Comparison of ENCODE assay signal across 8 mouse cellular contexts in the genomic region with DNA sequence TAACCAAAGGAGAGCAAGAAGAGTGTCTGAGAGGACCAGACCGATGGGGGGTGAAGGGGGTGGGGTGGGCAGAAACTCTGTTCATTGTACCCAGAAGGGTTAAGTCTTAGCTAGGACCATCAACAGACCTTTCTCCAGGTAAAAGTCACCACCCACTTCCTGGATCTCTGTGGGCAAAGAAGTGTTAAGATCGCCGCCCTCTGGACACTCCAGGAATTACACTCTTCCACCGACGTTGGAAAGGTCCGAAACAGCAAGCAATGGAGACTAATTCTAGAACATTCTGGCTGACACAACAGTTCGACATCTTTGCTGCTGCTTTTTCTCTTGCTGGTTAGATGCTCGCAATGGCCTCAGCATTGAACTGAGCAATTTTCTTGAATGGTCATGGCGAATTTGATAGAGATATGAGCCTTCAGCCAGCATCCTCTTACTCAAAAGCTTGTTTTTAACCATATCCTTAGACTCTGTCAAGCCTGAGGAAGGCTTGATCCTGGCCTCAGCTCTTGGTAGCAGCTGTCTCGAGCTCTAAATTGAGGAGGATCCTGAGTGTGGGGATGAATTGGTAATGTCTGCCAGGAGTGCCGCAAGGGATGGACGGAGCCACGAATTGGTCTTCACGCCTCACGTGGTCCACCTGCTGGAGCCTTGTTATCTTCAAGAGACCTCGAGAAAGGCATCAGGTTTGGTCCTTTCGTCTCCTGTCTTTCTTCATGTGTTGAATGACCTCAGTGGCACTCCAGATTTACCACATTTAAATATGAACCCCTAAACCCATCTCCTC. TPM values are rescaled to one million over a fixed set of nuclear protein-coding genes. Genes with fewer than 3 reads are reported as not detected.
DNase-seq lines count a peak whose midpoint lies in the region; ATAC-seq and TF ChIP-seq lines count a peak whose summit lies in the region.

No protein-coding gene starts in this region.

- no peaks in the 10 kb centered on the region for H3K36me3 ChIP-seq in liver, embryonic 13.5 days

- 45% methylated on average over 17 of the region's 17 CpGs for WGBS in liver, embryonic 13.5 days (ENCODE audit: insufficient replicate concordance)

- peak; percentile 42 to 77 for DNase-seq in heart, postnatal 10 days
- no peak for DNase-seq in heart, adult 8-10 months (ENCODE audit: low spot score)
- DNase-seq in urinary bladder, postnatal 14 days (ENCODE audit: low spot score), result peak; percentile 70
- DNase-seq in urinary bladder, postnatal 4 days (ENCODE audit: low spot score in 2 of 2), result no peak
- peak; percentile 55 for DNase-seq in liver, embryonic 13.5 days
- peak; percentile 62 to 76 for DNase-seq in spleen, postnatal 10 days (ENCODE audit: low spot score in 2 of 2)

- H3K4me1 ChIP-seq in cortical plate, adult 2 months (ENCODE audit: control insufficient read depth, insufficient read depth, low read length), result no peaks in the 10 kb centered on the region
- peaks cover 8% of the 10 kb centered on the region for H3K4me1 ChIP-seq in liver, embryonic 13.5 days (replicated peaks)

- intact Hi-C loops in heart, postnatal 10 days (cut with DNase I), result loop anchor here (2.0 kb wide), 1 partner anchor 284 kb away; no protein-coding TSS in a partner anchor

- no peak for TF ChIP-seq POLR2A in cortical plate, adult 2 months (IDR thresholded peaks at IDR 0.05; ENCODE audit: extremely low read depth, insufficient read depth, low read length)

- TF ChIP-seq CTCF in cortical plate, adult 2 months (IDR thresholded peaks at IDR 0.05; ENCODE audit: extremely low read depth, insufficient read depth, low read length), result peak; percentile 49; the same call in 1 of the 2 replicates

- H3K27me3 ChIP-seq in liver, embryonic 13.5 days, result peaks cover 9% of the 10 kb centered on the region

- no peak for ATAC-seq in liver, embryonic 13.5 days (ENCODE audit: low read depth)
- ATAC-seq in frontal cortex, adult (ENCODE audit: low TSS enrichment), result no peak

- no peaks in the 10 kb centered on the region for H3K9me3 ChIP-seq in liver, embryonic 13.5 days (replicated peaks)

- H3K4me2 ChIP-seq in liver, embryonic 13.5 days, result no peak overlapping the region

- H3K27ac ChIP-seq in cortical plate, adult 2 months (ENCODE audit: insufficient read depth, low read length), result no peak overlapping the region
- H3K27ac ChIP-seq in liver, embryonic 13.5 days, result no peak overlapping the region

- no peak overlapping the region for H3K4me3 ChIP-seq in cortical plate, adult 2 months (ENCODE audit: insufficient read depth, low read length)
- H3K4me3 ChIP-seq in liver, embryonic 13.5 days (replicated peaks), result no peak overlapping the region

- H3K9ac ChIP-seq in liver, embryonic 13.5 days, result no peak overlapping the region

RNA-seq across cellular contexts. Expression of a gene that starts 19.7 kb away (rescaled TPM):
- 1 to 10 TPM; 3.4 to 4.1 TPM for total RNA-seq in heart, postnatal 10 days (2021)
- 1 to 10 TPM; 2.0 to 3.3 (median 2.6) TPM for total RNA-seq in heart, adult 8-10 months (2022)
- 0.11 and 0.15 TPM in 2 replicates for polyA plus RNA-seq in cortical plate, adult 2 months (2012; rRNA removed)
- polyA plus RNA-seq in liver, embryonic 13.5 days (2015; fragmentation: Nextera tagmentation; extraction: Ambion mirVana), result 0.02 and 0.05 TPM in 2 replicates

Comparison
In these comparisons a context has a peak if more than half of its experiments do, and no peak if none do; other contexts are left out.
1. DNase-seq: peak in heart, postnatal 10 days (2 of 2), urinary bladder, postnatal 14 days (single experiment), liver, embryonic 13.5 days (single experiment) and spleen, postnatal 10 days (2 of 2); none in heart, adult 8-10 months (single experiment) and urinary bladder, postnatal 4 days (0 of 2).